Mouse (Mus musculus) erythroblast, embryonic 14.5 days (primary cell): ENCODE measurements around the gene Setd1a. TPM values are rescaled to one million over a fixed set of nuclear protein-coding genes. Genes with fewer than 3 reads are reported as not detected.

Source experiments
- H3K27me3 ChIP-seq: 2 replicates; pipeline ENCODE4 v1.6.1; 2012; ENCODE audit warnings: inconsistent platforms; ENCODE audit not compliant: control insufficient read depth
- H3K36me3 ChIP-seq: 2 replicates; pipeline ENCODE4 v1.6.1; 2012; ENCODE audit warnings: mild to moderate bottlenecking, inconsistent platforms; ENCODE audit not compliant: control insufficient read depth
- H3K4me1 ChIP-seq: 2 replicates; pipeline ENCODE4 v1.6.1; 2012; ENCODE audit warnings: inconsistent platforms; ENCODE audit not compliant: control insufficient read depth
- H3K4me3 ChIP-seq: replicated peaks from 2 replicates; pipeline ENCODE3; 2012; ENCODE audit warnings: moderate library complexity, mild to moderate bottlenecking, inconsistent platforms
- H3K9me3 ChIP-seq: 2 replicates; pipeline ENCODE4 v1.6.1; 2012; ENCODE audit warnings: low read length, inconsistent platforms, mixed read lengths; ENCODE audit not compliant: control insufficient read depth
- GATA1 ChIP-seq: IDR thresholded peaks from 2 replicates; pipeline ENCODE4 v1.6.1; 2012; ENCODE audit warnings: low read length, inconsistent platforms, mixed read lengths
- TAL1 ChIP-seq: IDR thresholded peaks from 3 replicates; pipeline ENCODE4 v1.6.1; 2012; ENCODE audit warnings: low read length, inconsistent platforms, mixed read lengths
- polyA plus RNA-seq: library from polyadenylated mRNA; stranded (reverse); fragments of >175 nt; gene quantifications from 2 replicates; pipeline ENCODE4 v1.2.3, GENCODE M21; 2012

The Setd1a gene
- polyA plus RNA-seq, 1 experiment: 6.0 TPM

DNA sequence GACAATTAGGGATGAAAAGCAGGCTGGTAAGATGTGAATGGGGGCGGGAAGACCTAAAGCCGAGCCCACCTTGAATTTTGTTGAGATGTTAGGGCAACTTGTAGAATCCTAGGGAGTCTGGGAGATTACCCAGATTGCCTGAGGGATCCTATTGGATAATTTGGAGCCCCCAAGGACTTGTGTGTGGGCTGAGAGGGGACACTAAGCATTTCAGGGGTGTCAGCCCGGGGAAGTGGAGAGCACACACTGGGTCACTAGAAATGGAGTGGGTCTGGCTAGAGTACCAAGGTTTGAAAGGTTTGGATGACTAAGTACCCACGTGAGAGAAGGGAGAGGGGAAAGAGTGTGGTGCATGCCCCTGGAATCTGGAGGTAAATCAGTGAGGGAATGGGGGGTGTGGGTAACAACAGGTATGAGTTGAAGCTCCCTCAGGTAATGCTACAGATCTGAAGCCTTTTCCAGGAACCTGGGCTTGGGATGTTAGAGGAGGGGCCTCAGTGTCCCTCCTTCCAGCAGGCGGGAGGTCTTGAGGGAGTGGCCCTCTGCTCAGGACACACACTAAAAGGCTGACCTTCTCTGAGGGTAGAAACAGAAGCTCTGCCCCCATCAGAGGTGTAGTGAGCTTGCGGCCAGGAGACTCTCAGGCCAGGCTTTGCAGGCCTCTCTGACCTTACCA is 28.8 kb upstream of the Setd1a start:
- Histone ChIP-seq H3K36me3 (peaks cover 34% of the 10 kb centered on the region), H3K9me3 (no peaks in the 10 kb centered on the region; the same call in 1 of the 2 replicates), H3K27me3 (no peaks in the 10 kb centered on the region), H3K4me3 (no peak overlapping the region), H3K4me1 (peaks cover 35% of the 10 kb centered on the region)
- TF ChIP-seq TAL1 (no peak), GATA1 (no peak)

- no peaks in the 10 kb centered on the region; the same call in 1 of the 2 replicates for H3K9me3 ChIP-seq
- H3K4me1 ChIP-seq: peaks cover 35% of the 10 kb centered on the region
- no peaks in the 10 kb centered on the region for H3K27me3 ChIP-seq
- TF ChIP-seq TAL1 (no peak), GATA1 (no peak)
- H3K4me3 ChIP-seq: no peak overlapping the region
- peaks cover 34% of the 10 kb centered on the region for H3K36me3 ChIP-seq
Observed at GRCm38 (mm10) chr7:127748235-127748560, 28.3 kb upstream of the Setd1a start.

- Histone ChIP-seq H3K4me3 (no peak overlapping the region), H3K9me3 (no peaks in the 10 kb centered on the region; the same call in 1 of the 2 replicates), H3K27me3 (no peaks in the 10 kb centered on the region), H3K4me1 (peaks cover 20% of the 10 kb centered on the region), H3K36me3 (peaks cover 43% of the 10 kb centered on the region)
- TF ChIP-seq TAL1 (no peak), GATA1 (no peak)
Observed at GRCm38 (mm10) chr7:127750131-127751127, 26.0 kb upstream of the Setd1a start.

GRCm38 (mm10) chr7:127751619-127752018 is 24.9 kb upstream of the Setd1a start:
- H3K4me1 ChIP-seq: peaks cover 9% of the 10 kb centered on the region
- H3K36me3 ChIP-seq: peaks cover 43% of the 10 kb centered on the region

GRCm38 (mm10) chr7:127752069-127752468 is 24.4 kb upstream of the Setd1a start:
- peaks cover 5% of the 10 kb centered on the region for H3K4me1 ChIP-seq
- no peaks in the 10 kb centered on the region; the same call in 1 of the 2 replicates for H3K9me3 ChIP-seq
- no peaks in the 10 kb centered on the region for H3K27me3 ChIP-seq
- TF ChIP-seq GATA1 (no peak), TAL1 (no peak)
- H3K4me3 ChIP-seq: no peak overlapping the region
- peaks cover 43% of the 10 kb centered on the region for H3K36me3 ChIP-seq

More at GRCm38 (mm10) chr7:127751619-127752018, 24.9 kb upstream of the Setd1a start:
- no peaks in the 10 kb centered on the region for H3K27me3 ChIP-seq
- H3K9me3 ChIP-seq: no peaks in the 10 kb centered on the region; the same call in 1 of the 2 replicates
- TF ChIP-seq GATA1: no peak
- H3K4me3 ChIP-seq: no peak overlapping the region

DNA sequence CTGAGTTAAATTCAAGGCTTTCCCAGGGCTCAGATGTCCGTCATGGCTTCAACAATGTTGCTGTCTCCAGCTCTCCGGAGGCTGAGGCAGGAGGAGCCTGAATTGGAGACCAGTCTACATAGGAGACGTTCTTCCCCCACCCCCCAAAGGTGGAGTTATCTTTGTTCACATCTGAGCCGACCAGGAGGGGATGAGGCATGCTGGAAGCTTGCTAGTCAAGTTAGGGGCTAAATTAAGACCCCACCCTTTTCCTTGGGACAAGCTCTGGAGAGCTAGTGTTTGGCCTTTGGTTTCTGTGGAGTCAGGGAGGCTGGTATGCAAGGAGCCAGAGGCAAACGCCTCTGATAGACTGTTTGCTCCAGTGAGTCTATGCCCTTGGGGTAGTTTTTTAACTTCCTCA is 23.3 kb upstream of the Setd1a start:
- no peak overlapping the region for H3K4me3 ChIP-seq
- TF ChIP-seq TAL1: no peak
- H3K36me3 ChIP-seq: peaks cover 44% of the 10 kb centered on the region
- H3K27me3 ChIP-seq: no peaks in the 10 kb centered on the region
- no peaks in the 10 kb centered on the region; the same call in 1 of the 2 replicates for H3K9me3 ChIP-seq
- peaks cover 2% of the 10 kb centered on the region for H3K4me1 ChIP-seq

DNA sequence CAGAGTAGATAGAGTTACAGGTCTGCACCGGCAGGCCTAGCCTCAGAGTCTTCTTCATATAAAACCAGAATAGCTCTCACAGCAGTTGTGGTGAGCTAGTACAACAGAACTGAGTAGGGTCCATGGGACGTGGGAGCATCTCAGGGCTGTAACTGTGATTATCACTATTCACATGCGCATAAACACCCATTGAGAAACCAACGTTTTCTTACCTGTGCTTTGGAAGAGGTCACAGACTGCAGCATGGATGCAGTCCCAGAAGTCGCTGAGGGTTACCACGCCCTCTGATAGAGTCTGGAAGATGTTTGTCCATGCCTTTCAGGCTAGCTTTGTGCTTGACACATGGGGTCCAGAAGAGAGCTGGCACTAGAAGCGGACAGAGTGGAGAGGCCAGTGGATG is 22.7 kb upstream of the Setd1a start:
- TF ChIP-seq TAL1: no peak
- no peak for TF ChIP-seq GATA1
- Histone ChIP-seq H3K36me3 (peaks cover 40% of the 10 kb centered on the region), H3K9me3 (no peaks in the 10 kb centered on the region), H3K4me1 (peaks cover 4% of the 10 kb centered on the region), H3K27me3 (no peaks in the 10 kb centered on the region), H3K4me3 (no peak overlapping the region)

GRCm38 (mm10) chr7:127759716-127760115 is 16.8 kb upstream of the Setd1a start:
- no peaks in the 10 kb centered on the region for H3K27me3 ChIP-seq
- H3K4me3 ChIP-seq: no peak overlapping the region
- H3K36me3 ChIP-seq: peaks cover 16% of the 10 kb centered on the region
- no peaks in the 10 kb centered on the region for H3K9me3 ChIP-seq
- peaks cover 19% of the 10 kb centered on the region for H3K4me1 ChIP-seq
- no peak for TF ChIP-seq GATA1
- TF ChIP-seq TAL1: no peak

GRCm38 (mm10) chr7:127760478-127760877 is 16.0 kb upstream of the Setd1a start:
- Histone ChIP-seq H3K27me3 (no peaks in the 10 kb centered on the region), H3K4me3 (no peak overlapping the region), H3K4me1 (peaks cover 23% of the 10 kb centered on the region), H3K36me3 (peaks cover 14% of the 10 kb centered on the region), H3K9me3 (no peaks in the 10 kb centered on the region)
- TF ChIP-seq TAL1: no peak
- no peak for TF ChIP-seq GATA1
